Mouse (Mus musculus) c-Kit-negative CD71-positive TER-119-positive erythroid progenitor cells, embryonic 14.5 days (primary cell): Measurements from ENCODE around the gene Mrpl55.

ENCODE experiments used
- DNase-seq: peaks from one replicate; pipeline ENCODE4 v3.0.0-alpha.2; 2013; ENCODE audit warnings: low read depth, low spot score

Mrpl55 gene

GRCm38 (mm10) chr11:59226787-59227603, 24.7 kb downstream of the Mrpl55 start:
- no peak for DNase-seq

- no peak for DNase-seq
Measured at GRCm38 (mm10) chr11:59227604-59228121, 25.4 kb downstream of the Mrpl55 start.

- peak; percentile 94 for DNase-seq
Measured at GRCm38 (mm10) chr11:59228122-59228953, 26.1 kb downstream of the Mrpl55 start, which contains the start of gene Arf1. Gene Arf1, minus strand, starts transcription at chr11:59228270.

- no peak for DNase-seq
Measured at GRCm38 (mm10) chr11:59230144-59230760, 28.0 kb downstream of the Mrpl55 start.

GRCm38 (mm10) chr11:59232797-59233196, 30.5 kb downstream of the Mrpl55 start:
- no peak for DNase-seq

GRCm38 (mm10) chr11:59238525-59239427, 36.5 kb downstream of the Mrpl55 start:
- no peak for DNase-seq

GRCm38 (mm10) chr11:59239428-59239785, 37.1 kb downstream of the Mrpl55 start:
- DNase-seq = no peak

- no peak for DNase-seq
Measured at GRCm38 (mm10) chr11:59239796-59240195, 37.5 kb downstream of the Mrpl55 start.

- DNase-seq = no peak
Measured at GRCm38 (mm10) chr11:59241841-59242240, 39.6 kb downstream of the Mrpl55 start.

GRCm38 (mm10) chr11:59243856-59244255, 41.6 kb downstream of the Mrpl55 start:
- DNase-seq = no peak

GRCm38 (mm10) chr11:59248101-59248500, 45.8 kb downstream of the Mrpl55 start:
- no peak for DNase-seq
